Mouse (Mus musculus) limb, embryonic 14.5 days (tissue): ENCODE data around the gene P2ry6. TPM values are rescaled to one million over a fixed set of nuclear protein-coding genes. Genes with fewer than 3 reads are reported as not detected.

Experiments used
- ATAC-seq: fragments of 200-750 bp; cut with Nextera tagmentation; 2 replicates; pipeline ENCODE4 v1.8.0; 2017; ENCODE audit warnings: low read depth, moderate number of reproducible peaks, moderate TSS enrichment; ENCODE audit not compliant: low FRiP score
- DNase-seq: peaks from one replicate; pipeline ENCODE4 v3.0.0-alpha.2; 2015; ENCODE audit warnings: low spot score
- H3K27ac ChIP-seq: fragments of 300-500 bp; sonication (generic); replicated peaks from 2 replicates; pipeline ENCODE4 v1.5.1; 2014; ENCODE audit warnings: low read depth, mild to moderate bottlenecking, low read length, moderate library complexity, mixed read lengths
- H3K27me3 ChIP-seq: fragments of 300-500 bp; sonication (generic); 2 replicates; pipeline ENCODE4 v1.6.1; 2014; ENCODE audit warnings: low read length, mixed read lengths; ENCODE audit not compliant: control insufficient read depth, insufficient read depth
- H3K36me3 ChIP-seq: fragments of 300-500 bp; sonication (generic); 2 replicates; pipeline ENCODE4 v1.6.1; 2014; ENCODE audit warnings: mild to moderate bottlenecking, low read length, moderate library complexity, mixed read lengths; ENCODE audit not compliant: control insufficient read depth, insufficient read depth
- H3K4me1 ChIP-seq: fragments of 300-500 bp; sonication (generic); 2 replicates; pipeline ENCODE4 v1.6.1; 2014; ENCODE audit warnings: antibody characterized with exemption, low read length, mixed read lengths; ENCODE audit not compliant: control insufficient read depth, insufficient read depth
- H3K4me2 ChIP-seq: fragments of 300-500 bp; sonication (generic); replicated peaks from 2 replicates; pipeline ENCODE4 v1.6.1; 2014; ENCODE audit warnings: low read depth, mild to moderate bottlenecking, low read length, moderate library complexity; ENCODE audit not compliant: severe bottlenecking
- H3K4me3 ChIP-seq: fragments of 300-500 bp; sonication (generic); replicated peaks from 2 replicates; pipeline ENCODE4 v1.5.1; 2014; ENCODE audit warnings: low read length
- H3K9ac ChIP-seq: fragments of 300-500 bp; sonication (generic); 2 replicates; pipeline ENCODE4 v1.6.1; 2014; ENCODE audit warnings: mild to moderate bottlenecking, low read depth, low read length, moderate library complexity; ENCODE audit not compliant: severe bottlenecking
- H3K9me3 ChIP-seq: fragments of 300-500 bp; sonication (generic); 2 replicates; pipeline ENCODE4 v1.6.1; 2016; ENCODE audit warnings: low read length; ENCODE audit not compliant: control insufficient read depth
- POLR2A ChIP-seq: fragments of 200-500 bp; IDR thresholded peaks from 2 replicates; pipeline ENCODE4 v1.8.0; 2012; ENCODE audit warnings: inconsistent platforms, mild to moderate bottlenecking, moderate library complexity, borderline replicate concordance; ENCODE audit not compliant: insufficient read depth, insufficient read length; ENCODE audit errors: extremely low read depth
- WGBS: fragments of 180-500 bp; shearing (Covaris S2); extraction: QIAGEN DNeasy Blood & Tissue Kit; methylation state at CpG from one replicate; pipeline ENCODE4 v1.1.7; 2014; 5-methylcytosine and 5-hydroxymethylcytosine counted together
- polyA plus RNA-seq, 2 experiments: library from polyadenylated mRNA; depleted of rRNA in 1 of 2; stranded (reverse) in 1 of 2; unstranded in 1 of 2; fragments of >200 nt; fragmentation: Nextera tagmentation in 1 of 2; extraction: Ambion mirVana in 1 of 2; gene quantifications; 2 replicates each; pipeline versions ENCODE4 v1.2.1 to v1.2.3; 2012 to 2014

The P2ry6 gene
- polyA plus RNA-seq, 2 experiments: 5.3 to 5.9 TPM

DNA sequence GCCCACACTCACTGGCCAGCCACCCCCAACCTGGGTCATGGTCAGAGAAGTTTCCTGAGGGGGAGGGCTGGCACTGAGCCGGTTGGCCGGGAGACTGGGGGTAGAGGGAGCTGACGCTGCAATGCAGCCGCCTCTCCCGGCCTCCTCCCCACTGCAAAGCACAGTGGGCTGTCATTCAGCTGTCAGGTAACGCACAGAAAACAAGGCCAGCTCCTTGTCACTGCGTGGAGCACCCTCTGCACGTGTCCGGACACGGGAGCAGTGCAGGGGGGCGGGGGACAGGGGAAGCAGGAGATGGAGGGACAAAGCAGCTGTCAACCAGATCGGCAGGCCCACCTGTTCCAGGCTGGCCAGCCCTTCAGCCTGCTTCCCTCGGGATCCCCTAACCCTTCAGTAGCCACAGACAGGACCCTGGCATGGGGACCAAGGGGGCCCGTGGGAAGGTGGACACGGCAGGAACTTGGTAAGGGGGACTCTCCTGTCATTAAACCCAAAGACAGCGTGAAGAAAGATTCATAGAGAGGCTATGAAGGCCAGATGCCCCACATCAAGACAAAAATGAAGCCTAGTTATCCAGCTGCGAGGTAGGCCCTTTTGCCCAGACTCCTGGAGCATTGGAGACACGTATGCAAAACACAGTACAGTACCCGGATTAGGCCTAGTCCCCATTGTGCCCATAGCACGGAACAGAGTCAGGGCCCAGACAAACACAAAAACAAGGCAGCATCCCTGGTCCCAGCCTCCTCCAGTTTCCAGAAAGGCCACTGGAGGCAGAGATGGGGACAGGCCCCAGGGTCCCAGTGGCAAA is 81.0 kb downstream of the P2ry6 start:
- Histone ChIP-seq H3K27ac (no peak overlapping the region), H3K4me3 (peak overlapping the region; percentile 51; the same call in 1 of the 2 replicates)

More for the DNA sequence above, 81.0 kb downstream of the P2ry6 start:
- H3K4me1 ChIP-seq: peaks cover 22% of the 10 kb centered on the region
- H3K9ac ChIP-seq: peak overlapping the region; percentile 74; the same call in 1 of the 2 replicates
- no peaks in the 10 kb centered on the region for H3K27me3 ChIP-seq
- DNase-seq: no peak
- ATAC-seq: no peak
- peaks cover 25% of the 10 kb centered on the region for H3K36me3 ChIP-seq
- TF ChIP-seq POLR2A: no peak
- no peaks in the 10 kb centered on the region for H3K9me3 ChIP-seq
- 70% methylated on average over 20 of the region's 20 CpGs for WGBS
- peak overlapping the region; percentile 94 for H3K4me2 ChIP-seq

Other genes starting within 250 kb of the P2ry6 start
- 8.5 and 9.8 TPM in 2 replicates for gene Relt, start 111.2 kb downstream of the P2ry6 start, polyA plus RNA-seq (2012; rRNA removed)
- gene Relt, start 111.2 kb downstream of the P2ry6 start, polyA plus RNA-seq (2014; fragmentation: Nextera tagmentation; extraction: Ambion mirVana): 3.0 and 3.2 TPM in 2 replicates
- gene Arhgef17, start 42.5 kb downstream of the P2ry6 start, polyA plus RNA-seq (2012; rRNA removed): 42.8 and 55.2 TPM in 2 replicates
- gene Arhgef17, start 42.5 kb downstream of the P2ry6 start, polyA plus RNA-seq (2014; fragmentation: Nextera tagmentation; extraction: Ambion mirVana): 15.4 and 16.4 TPM in 2 replicates
- 2.0 and 2.1 TPM in 2 replicates for gene P2ry2, start 38.2 kb upstream of the P2ry6 start, polyA plus RNA-seq (2012; rRNA removed)
- 2.2 and 3.2 TPM in 2 replicates for gene P2ry2, start 38.2 kb upstream of the P2ry6 start, polyA plus RNA-seq (2014; fragmentation: Nextera tagmentation; extraction: Ambion mirVana)
- gene Fchsd2, start 118.2 kb upstream of the P2ry6 start, polyA plus RNA-seq (2012; rRNA removed): 21.9 and 22.0 TPM in 2 replicates
- 19.9 and 24.5 TPM in 2 replicates for gene Fchsd2, start 118.2 kb upstream of the P2ry6 start, polyA plus RNA-seq (2014; fragmentation: Nextera tagmentation; extraction: Ambion mirVana)